Mouse (Mus musculus): ENCODE data around the gene Olfr1079. TPM values are rescaled to one million over a fixed set of nuclear protein-coding genes. Genes with fewer than 3 reads are reported as not detected.
"Not testable (repeated sequence)": the region's sequence is repeated elsewhere in the genome, so short reads cannot be mapped to it uniquely, and the experiment has no call there.

The Olfr1079 gene
- not detected in 2 replicates for total RNA-seq (2017)

- ATAC-seq (replicated peaks; ENCODE audit: low read depth, poor library complexity, severe bottlenecking) = no peak
Observed at GRCm38 (mm10) chr2:86542380-86542779, at the start of gene Olfr1079. Olfr1079 (minus strand) TSS chr2:86542480.

- not testable (repeated sequence) for ATAC-seq (replicated peaks; ENCODE audit: low read depth, poor library complexity, severe bottlenecking)
Observed at GRCm38 (mm10) chr2:86558135-86558534, 15.9 kb upstream of the Olfr1079 start, which contains the start of gene Olfr1080. Olfr1080 (minus strand) TSS chr2:86558235.

- ATAC-seq (replicated peaks; ENCODE audit: low read depth, poor library complexity, severe bottlenecking) = no peak
Observed at GRCm38 (mm10) chr2:86530991-86531390, 11.3 kb downstream of the Olfr1079 start.

GRCm38 (mm10) chr2:86508161-86508560, 34.1 kb downstream of the Olfr1079 start, which contains the start of gene Olfr1076:
Olfr1076 (plus strand) TSS chr2:86508461.
- ATAC-seq (replicated peaks; ENCODE audit: low read depth, poor library complexity, severe bottlenecking) = no peak

GRCm38 (mm10) chr2:86487286-86487685, 55.0 kb downstream of the Olfr1079 start, which contains the start of gene Olfr228:
Olfr228 (minus strand) TSS chr2:86487386.
- no peak for ATAC-seq (replicated peaks; ENCODE audit: low read depth, poor library complexity, severe bottlenecking)

Other genes with a start within 250 kb of the Olfr1079 start
- not detected in 2 replicates for gene Olfr1053, start 227.2 kb downstream of the Olfr1079 start, total RNA-seq (2017)
- not detected in 2 replicates for gene Olfr1054, start 207.0 kb downstream of the Olfr1079 start, total RNA-seq (2017)
- not detected in 2 replicates for gene Olfr1055, start 192.2 kb downstream of the Olfr1079 start, total RNA-seq (2017)
- gene Olfr1056, start 180.0 kb downstream of the Olfr1079 start, total RNA-seq (2017) = not detected in 2 replicates
- gene Olfr1057, start 164.1 kb downstream of the Olfr1079 start, total RNA-seq (2017) = not detected in 2 replicates
- gene Olfr1058, start 153.9 kb downstream of the Olfr1079 start, total RNA-seq (2017) = not detected in 2 replicates
- not detected in 2 replicates for gene Olfr1061, start 128.4 kb downstream of the Olfr1079 start, total RNA-seq (2017)
- not detected in 2 replicates for gene Olfr1062, start 115.7 kb downstream of the Olfr1079 start, total RNA-seq (2017)
- not detected in 2 replicates for gene Olfr1065, start 91.9 kb downstream of the Olfr1079 start, total RNA-seq (2017)
- gene Olfr1066, start 86.2 kb downstream of the Olfr1079 start, total RNA-seq (2017) = not detected in 2 replicates
- not detected in 2 replicates for gene Olfr228, start 55.1 kb downstream of the Olfr1079 start, total RNA-seq (2017)
- not detected in 2 replicates for gene Olfr1076, start 34.0 kb downstream of the Olfr1079 start, total RNA-seq (2017)
- not detected in 2 replicates for gene Olfr1080, start 15.8 kb upstream of the Olfr1079 start, total RNA-seq (2017)
- not detected in 2 replicates for gene Olfr1082, start 56.5 kb upstream of the Olfr1079 start, total RNA-seq (2017)
- not detected in 2 replicates for gene Olfr1084, start 97.2 kb upstream of the Olfr1079 start, total RNA-seq (2017)
- gene Olfr1085, start 119.5 kb upstream of the Olfr1079 start, total RNA-seq (2017) = not detected in 2 replicates
- not detected in 2 replicates for gene Olfr1086, start 137.6 kb upstream of the Olfr1079 start, total RNA-seq (2017)
- gene Olfr1087, start 155.9 kb upstream of the Olfr1079 start, total RNA-seq (2017) = not detected in 2 replicates
- gene Olfr1089, start 191.2 kb upstream of the Olfr1079 start, total RNA-seq (2017) = not detected in 2 replicates
- gene Olfr1090, start 216.5 kb upstream of the Olfr1079 start, total RNA-seq (2017) = not detected in 2 replicates
- gene Olfr1093, start 240.0 kb upstream of the Olfr1079 start, total RNA-seq (2017) = not detected in 2 replicates